Mouse (Mus musculus) megakaryocyte, embryonic 14.5 days (primary cell): ENCODE results near the gene Fbxl13. TPM values are rescaled to one million over a fixed set of nuclear protein-coding genes. Genes with fewer than 3 reads are reported as not detected.

Experiments used
- H3K27me3 ChIP-seq: replicated peaks from 2 replicates; pipeline ENCODE3; 2012; ENCODE audit warnings: inconsistent platforms
- H3K36me3 ChIP-seq: replicated peaks from 2 replicates; pipeline ENCODE3; 2012; ENCODE audit warnings: low read length, inconsistent platforms, mixed read lengths
- H3K4me1 ChIP-seq: 2 replicates; pipeline ENCODE4 v1.6.1; 2012; ENCODE audit warnings: inconsistent platforms
- H3K4me3 ChIP-seq: replicated peaks from 2 replicates; pipeline ENCODE3; 2012; ENCODE audit warnings: moderate library complexity, mild to moderate bottlenecking, inconsistent platforms
- H3K9me3 ChIP-seq: 2 replicates; pipeline ENCODE4 v1.6.1; 2012; ENCODE audit warnings: inconsistent platforms
- FLI1 ChIP-seq: IDR thresholded peaks from 2 replicates; pipeline ENCODE4 v1.6.1; 2012; ENCODE audit warnings: low read length, inconsistent platforms, mixed read lengths
- GATA1 ChIP-seq: IDR thresholded peaks from 3 replicates; pipeline ENCODE4 v1.6.1; 2012; ENCODE audit warnings: mixed read lengths, low read length, inconsistent platforms, borderline replicate concordance
- polyA plus RNA-seq: library from polyadenylated mRNA; stranded (reverse); fragments of >175 nt; gene quantifications from 2 replicates; pipeline ENCODE4 v1.2.3, GENCODE M21; 2012; ENCODE audit warnings: low replicate concordance; ENCODE audit not compliant: insufficient read depth

Gene Fbxl13
- polyA plus RNA-seq, 1 experiment, result not detected

- peaks cover 18% of the 10 kb centered on the region for H3K4me1 ChIP-seq
- TF ChIP-seq FLI1, result no peak
- no peak for TF ChIP-seq GATA1
- no peak overlapping the region for H3K4me3 ChIP-seq
- H3K36me3 ChIP-seq, result peaks cover 18% of the 10 kb centered on the region
- no peaks in the 10 kb centered on the region for H3K27me3 ChIP-seq
- peaks cover 7% of the 10 kb centered on the region; the same call in 1 of the 2 replicates for H3K9me3 ChIP-seq
Measured at GRCm38 (mm10) chr5:21677939-21678338, 32.5 kb upstream of the Fbxl13 start.

- TF ChIP-seq GATA1 (no peak), FLI1 (no peak)
Measured at GRCm38 (mm10) chr5:21675494-21675893, 30.1 kb upstream of the Fbxl13 start.

DNA sequence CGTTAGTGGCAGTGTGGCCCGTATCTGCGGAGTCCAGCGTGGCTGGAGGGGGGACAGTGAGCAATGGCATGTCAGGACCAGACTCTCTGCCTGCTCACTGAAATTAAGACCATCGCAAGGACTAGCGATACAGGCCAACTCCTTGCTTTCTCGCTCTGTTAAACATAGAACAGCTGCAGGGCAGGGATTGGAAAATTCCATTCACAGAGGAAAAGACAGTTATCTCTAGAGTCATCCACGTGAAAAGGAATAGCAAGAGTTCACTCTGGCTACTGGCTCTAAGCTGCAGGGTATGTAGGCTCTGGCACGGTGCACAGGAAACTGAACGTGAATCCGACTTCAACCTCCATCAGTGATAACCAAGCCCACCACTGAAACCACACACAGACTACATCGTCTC lies 29.6 kb upstream of the Fbxl13 start:
- peaks cover 7% of the 10 kb centered on the region; the same call in 1 of the 2 replicates for H3K9me3 ChIP-seq
- H3K4me1 ChIP-seq, result 0 out of 2 replicates have a peak, but pooled peaks cover 4% of the 10 kb centered on the region
- H3K36me3 ChIP-seq, result peaks cover 18% of the 10 kb centered on the region
- H3K27me3 ChIP-seq, result no peaks in the 10 kb centered on the region
- no peak overlapping the region for H3K4me3 ChIP-seq
- no peak for TF ChIP-seq GATA1
- no peak for TF ChIP-seq FLI1

More at GRCm38 (mm10) chr5:21675494-21675893, 30.1 kb upstream of the Fbxl13 start:
- no peaks in the 10 kb centered on the region for H3K27me3 ChIP-seq
- peaks cover 7% of the 10 kb centered on the region for H3K4me1 ChIP-seq
- H3K9me3 ChIP-seq, result peaks cover 7% of the 10 kb centered on the region; the same call in 1 of the 2 replicates
- no peak overlapping the region for H3K4me3 ChIP-seq
- H3K36me3 ChIP-seq, result peaks cover 18% of the 10 kb centered on the region

GRCm38 (mm10) chr5:21673742-21674141 lies 28.3 kb upstream of the Fbxl13 start:
- TF ChIP-seq GATA1, result no peak
- no peak for TF ChIP-seq FLI1
- H3K4me3 ChIP-seq, result no peak overlapping the region
- H3K9me3 ChIP-seq, result peaks cover 7% of the 10 kb centered on the region; the same call in 1 of the 2 replicates
- peaks cover 18% of the 10 kb centered on the region for H3K36me3 ChIP-seq
- H3K4me1 ChIP-seq, result no peaks in the 10 kb centered on the region
- no peaks in the 10 kb centered on the region for H3K27me3 ChIP-seq

DNA sequence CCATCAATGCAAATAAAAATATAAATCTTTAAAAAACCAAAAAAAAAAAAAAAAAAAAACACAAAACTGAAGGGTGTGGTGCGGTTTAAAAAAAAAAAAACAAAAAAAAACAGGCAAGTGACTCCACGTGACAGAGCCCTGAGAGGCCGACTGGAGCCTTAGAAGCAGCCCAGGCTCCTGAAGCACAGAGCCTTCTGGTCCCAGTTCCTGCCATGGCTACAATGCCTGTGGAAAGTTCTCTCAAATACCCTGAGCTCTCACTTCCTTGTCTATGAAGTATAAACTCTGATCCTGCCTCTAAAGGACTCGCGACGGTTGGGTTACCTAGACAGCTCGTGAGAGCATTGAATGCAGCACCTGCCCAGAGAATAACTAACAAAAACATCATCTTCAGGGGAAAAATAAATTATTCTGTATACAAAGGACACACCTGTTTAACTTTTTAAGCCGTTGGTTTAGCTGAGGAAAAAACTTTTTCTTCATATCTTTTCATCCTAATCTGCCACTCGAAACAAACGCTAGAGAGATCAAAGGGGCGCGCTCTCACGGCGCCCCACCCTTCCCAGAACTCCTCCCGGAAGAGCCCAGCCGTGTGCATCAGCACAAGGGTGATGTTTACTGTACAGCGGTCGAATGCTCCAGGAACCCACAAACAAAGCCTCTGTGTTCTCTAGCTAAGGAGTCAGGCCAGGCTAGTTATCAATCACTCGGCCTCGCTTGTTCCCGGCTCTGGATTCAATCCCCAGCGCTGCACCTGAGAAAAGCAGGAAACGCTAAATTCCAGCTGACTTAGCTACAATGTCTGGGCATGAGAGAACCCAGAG lies 27.6 kb upstream of the Fbxl13 start:
- TF ChIP-seq GATA1 (no peak), FLI1 (no peak)
- Histone ChIP-seq H3K36me3 (peaks cover 18% of the 10 kb centered on the region), H3K9me3 (peaks cover 7% of the 10 kb centered on the region; the same call in 1 of the 2 replicates), H3K4me1 (no peaks in the 10 kb centered on the region), H3K4me3 (no peak overlapping the region), H3K27me3 (no peaks in the 10 kb centered on the region)

GRCm38 (mm10) chr5:21669307-21669706 lies 23.9 kb upstream of the Fbxl13 start:
- Histone ChIP-seq H3K4me3 (no peak overlapping the region), H3K9me3 (no peaks in the 10 kb centered on the region), H3K27me3 (no peaks in the 10 kb centered on the region), H3K4me1 (no peaks in the 10 kb centered on the region), H3K36me3 (peaks cover 7% of the 10 kb centered on the region)
- TF ChIP-seq GATA1, result no peak
- TF ChIP-seq FLI1, result no peak

DNA sequence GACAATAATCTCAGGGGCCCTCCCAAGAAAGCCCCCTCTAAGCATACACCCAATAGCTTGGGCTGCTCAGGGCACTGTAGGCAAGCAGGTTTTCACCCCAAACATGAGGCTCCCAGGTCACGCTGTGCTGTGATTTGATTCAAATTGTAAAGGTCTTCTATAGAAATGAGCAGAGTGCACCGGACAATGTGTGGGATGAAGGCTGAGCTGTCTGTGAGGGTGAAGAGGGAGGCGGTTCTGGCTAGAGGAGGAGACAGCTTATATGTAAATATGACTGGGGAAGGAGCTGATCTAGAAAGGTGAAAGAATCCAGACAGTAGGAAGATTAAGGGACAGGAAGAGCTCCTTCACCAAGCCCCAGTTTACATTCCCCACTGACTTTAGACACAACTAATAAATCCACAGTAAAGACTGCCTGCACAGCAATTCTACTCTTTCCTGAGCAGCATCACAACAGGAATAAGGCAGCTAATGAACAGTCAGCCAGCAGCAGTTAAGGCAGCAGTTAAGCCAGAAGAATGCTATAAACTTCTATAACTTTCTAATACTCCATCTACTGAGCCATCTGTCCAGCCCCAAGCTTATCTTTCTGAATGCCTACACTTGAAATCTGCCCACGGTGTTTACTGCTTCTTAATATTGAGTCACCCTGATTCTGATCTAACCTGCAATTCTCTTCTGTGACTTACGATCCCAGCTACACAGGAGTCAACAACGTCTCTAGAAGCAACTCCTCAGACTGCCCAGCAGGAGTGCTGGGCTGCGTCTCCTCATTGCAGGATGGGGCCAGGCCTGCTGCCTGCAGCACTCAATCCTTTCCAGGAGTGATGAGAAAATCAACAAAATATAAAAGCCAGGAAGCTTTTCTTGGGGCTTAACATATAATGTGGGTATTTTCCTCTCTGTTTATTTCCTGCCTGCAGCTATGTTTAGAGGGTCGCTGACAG lies 22.0 kb upstream of the Fbxl13 start:
- TF ChIP-seq FLI1 (no peak), GATA1 (no peak)
- peaks cover 23% of the 10 kb centered on the region for H3K36me3 ChIP-seq
- H3K4me1 ChIP-seq, result no peaks in the 10 kb centered on the region
- no peak overlapping the region for H3K4me3 ChIP-seq
- no peaks in the 10 kb centered on the region for H3K9me3 ChIP-seq
- H3K27me3 ChIP-seq, result no peaks in the 10 kb centered on the region

- TF ChIP-seq GATA1, result no peak
- H3K36me3 ChIP-seq, result peaks cover 58% of the 10 kb centered on the region
- no peaks in the 10 kb centered on the region for H3K27me3 ChIP-seq
Measured at GRCm38 (mm10) chr5:21663081-21663480, 17.6 kb upstream of the Fbxl13 start.

DNA sequence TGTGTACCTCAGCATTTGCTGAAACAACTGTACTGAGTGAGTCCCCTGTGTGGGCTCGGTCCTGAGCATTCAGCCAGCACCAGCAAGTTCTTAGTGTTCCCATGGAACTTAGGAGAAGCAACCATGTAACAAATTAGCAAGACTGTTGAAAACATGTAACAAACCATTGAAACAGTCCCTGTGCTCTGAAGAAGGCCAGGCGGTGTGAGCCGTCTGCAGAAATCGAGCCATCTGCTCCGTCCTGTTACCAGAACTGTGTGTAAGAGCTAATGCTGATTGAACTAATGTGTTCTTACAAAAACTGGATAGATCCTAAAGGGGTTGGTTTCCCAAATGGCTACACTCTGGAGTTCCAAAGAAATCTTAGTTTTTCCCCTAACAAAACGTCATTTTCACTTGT lies 15.4 kb upstream of the Fbxl13 start:
- no peaks in the 10 kb centered on the region for H3K9me3 ChIP-seq
- H3K27me3 ChIP-seq, result no peaks in the 10 kb centered on the region
- H3K4me1 ChIP-seq, result peaks cover 18% of the 10 kb centered on the region
- no peak for TF ChIP-seq FLI1
- no peak for TF ChIP-seq GATA1
- H3K36me3 ChIP-seq, result peaks cover 73% of the 10 kb centered on the region
- no peak overlapping the region for H3K4me3 ChIP-seq

More at GRCm38 (mm10) chr5:21663081-21663480, 17.6 kb upstream of the Fbxl13 start:
- Histone ChIP-seq H3K4me1 (peaks cover 10% of the 10 kb centered on the region), H3K9me3 (no peaks in the 10 kb centered on the region), H3K4me3 (no peak overlapping the region)
